Mouse (Mus musculus): ENCODE measurements around the gene Gm44511.

GRCm38 (mm10) chr6:128868861-128869260 is 42.7 kb upstream of the Gm44511 start:
- no peak for TF ChIP-seq CTCF (IDR thresholded peaks at IDR 0.05)
- TF ChIP-seq EP300 (IDR thresholded peaks at IDR 0.05) = no peak

Data from lung, postnatal 0 days (tissue).